Mouse (Mus musculus): Measurements from ENCODE around the gene Wnt7b. TPM values are rescaled to one million over a fixed set of nuclear protein-coding genes. Genes with fewer than 3 reads are reported as not detected.

Gene Wnt7b
- polyA plus RNA-seq, 1 experiment, result not detected

- H3K27ac ChIP-seq (ENCODE audit: control insufficient read depth, insufficient read depth, low read depth, low read length, poor library complexity), result no peak overlapping the region
- TF ChIP-seq POLR2A (IDR thresholded peaks at IDR 0.05; ENCODE audit: borderline replicate concordance, control insufficient read depth, low read depth, low read length) (no peak), CTCF (IDR thresholded peaks at IDR 0.05; ENCODE audit: control insufficient read depth, insufficient read depth, low read length) (no peak)
- no peak overlapping the region for H3K4me3 ChIP-seq (replicated peaks; ENCODE audit: control insufficient read depth, low read depth, low read length)
- H3K4me1 ChIP-seq (ENCODE audit: control insufficient read depth, insufficient read depth, low read length), result no peaks in the 10 kb centered on the region; the same call in 1 of the 2 replicates
- WGBS, result 72% methylated on average over 17 of the region's 17 CpGs
These were observed 31.3 kb upstream of the Wnt7b start for GRCm38 (mm10) chr15:85613358-85614266.

DNA sequence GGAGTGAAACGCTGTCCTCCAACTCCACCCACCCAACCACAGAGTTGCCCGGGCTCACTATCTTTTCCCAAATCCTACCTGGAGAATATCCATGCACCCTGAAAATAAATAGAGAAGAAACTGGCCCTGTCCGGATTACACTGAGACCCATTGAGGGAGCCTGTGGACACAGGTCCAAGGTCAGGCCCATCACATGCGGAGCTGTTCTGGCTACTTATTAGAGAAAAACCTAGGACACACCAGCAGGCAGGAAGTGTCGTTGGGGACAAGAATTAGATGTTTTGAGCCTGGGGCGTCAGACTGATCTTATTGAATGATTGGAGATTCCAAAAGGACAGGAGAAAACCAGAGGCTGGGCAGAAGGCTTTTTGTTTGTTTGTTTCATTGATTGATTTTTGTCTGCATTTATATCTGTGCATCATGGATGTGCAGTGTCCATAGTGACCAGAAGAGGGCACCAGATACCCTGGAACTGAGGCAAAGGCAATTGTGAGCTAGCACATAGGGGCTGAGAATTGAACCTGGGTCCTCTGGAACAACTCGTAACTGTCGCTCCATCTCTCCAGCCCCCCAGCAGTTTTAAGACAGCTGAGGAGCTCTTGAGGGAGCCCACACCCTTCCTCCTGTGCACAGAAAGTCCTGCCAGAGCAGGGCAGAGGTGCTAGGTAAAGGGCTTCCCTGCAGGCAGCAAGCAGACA lies 30.5 kb upstream of the Wnt7b start:
- TF ChIP-seq POLR2A (IDR thresholded peaks at IDR 0.05; ENCODE audit: borderline replicate concordance, control insufficient read depth, low read depth, low read length) (no peak), CTCF (IDR thresholded peaks at IDR 0.05; ENCODE audit: control insufficient read depth, insufficient read depth, low read length) (peak; percentile 76)
- H3K4me1 ChIP-seq (ENCODE audit: control insufficient read depth, insufficient read depth, low read length), result no peaks in the 10 kb centered on the region; the same call in 1 of the 2 replicates
- no peak overlapping the region for H3K4me3 ChIP-seq (replicated peaks; ENCODE audit: control insufficient read depth, low read depth, low read length)
- H3K27ac ChIP-seq (ENCODE audit: control insufficient read depth, insufficient read depth, low read depth, low read length, poor library complexity), result no peak overlapping the region
- 78% methylated on average over 8 of the region's 8 CpGs for WGBS

- H3K27ac ChIP-seq (ENCODE audit: control insufficient read depth, insufficient read depth, low read depth, low read length, poor library complexity), result no peak overlapping the region; the same call in 1 of the 2 replicates
- H3K4me3 ChIP-seq (replicated peaks; ENCODE audit: control insufficient read depth, low read depth, low read length), result no peak overlapping the region
- 79% methylated on average over 16 of the region's 16 CpGs for WGBS
These were observed 29.6 kb upstream of the Wnt7b start for GRCm38 (mm10) chr15:85611701-85612520.

DNA sequence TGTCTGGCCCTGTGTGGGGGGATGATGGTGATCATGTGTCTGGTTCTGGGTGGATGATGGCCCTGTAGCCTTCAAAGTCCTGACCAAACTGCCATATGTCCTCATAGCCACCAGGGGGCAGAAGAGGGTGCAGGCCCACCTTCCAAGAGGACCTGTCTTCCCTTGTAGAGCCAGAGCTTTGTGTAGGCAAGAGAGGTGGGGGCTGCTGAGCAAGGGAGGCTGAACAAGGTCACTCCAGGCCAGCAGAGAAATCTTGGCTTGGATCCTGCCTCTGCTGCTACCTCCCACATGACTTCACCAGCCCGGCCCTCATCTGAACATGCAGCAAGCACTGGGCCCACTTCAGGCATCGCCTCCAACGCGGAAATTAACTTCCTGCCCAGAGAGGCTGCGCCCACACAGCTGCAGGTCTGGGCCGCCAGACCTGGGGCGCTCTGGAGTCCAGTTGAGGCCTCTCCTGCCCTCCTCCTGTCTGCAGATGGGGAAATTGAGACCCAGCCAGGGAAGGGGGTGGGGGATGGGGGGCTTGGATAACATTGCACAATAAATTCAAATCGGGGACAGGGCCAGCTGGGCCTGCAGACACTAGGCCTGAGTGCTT lies 28.4 kb upstream of the Wnt7b start:
- no peaks in the 10 kb centered on the region; the same call in 1 of the 2 replicates for H3K4me1 ChIP-seq (ENCODE audit: control insufficient read depth, insufficient read depth, low read length)
- TF ChIP-seq CTCF (IDR thresholded peaks at IDR 0.05; ENCODE audit: control insufficient read depth, insufficient read depth, low read length), result peak; percentile 98
- no peak for TF ChIP-seq POLR2A (IDR thresholded peaks at IDR 0.05; ENCODE audit: borderline replicate concordance, control insufficient read depth, low read depth, low read length)
- 4% methylated on average over 8 of the region's 8 CpGs for WGBS
- no peak overlapping the region for H3K4me3 ChIP-seq (replicated peaks; ENCODE audit: control insufficient read depth, low read depth, low read length)
- H3K27ac ChIP-seq (ENCODE audit: control insufficient read depth, insufficient read depth, low read depth, low read length, poor library complexity), result no peak overlapping the region

More at GRCm38 (mm10) chr15:85611701-85612520, 29.6 kb upstream of the Wnt7b start:
- no peaks in the 10 kb centered on the region; the same call in 1 of the 2 replicates for H3K4me1 ChIP-seq (ENCODE audit: control insufficient read depth, insufficient read depth, low read length)
- TF ChIP-seq POLR2A (IDR thresholded peaks at IDR 0.05; ENCODE audit: borderline replicate concordance, control insufficient read depth, low read depth, low read length) (no peak), CTCF (IDR thresholded peaks at IDR 0.05; ENCODE audit: control insufficient read depth, insufficient read depth, low read length) (no peak)

DNA sequence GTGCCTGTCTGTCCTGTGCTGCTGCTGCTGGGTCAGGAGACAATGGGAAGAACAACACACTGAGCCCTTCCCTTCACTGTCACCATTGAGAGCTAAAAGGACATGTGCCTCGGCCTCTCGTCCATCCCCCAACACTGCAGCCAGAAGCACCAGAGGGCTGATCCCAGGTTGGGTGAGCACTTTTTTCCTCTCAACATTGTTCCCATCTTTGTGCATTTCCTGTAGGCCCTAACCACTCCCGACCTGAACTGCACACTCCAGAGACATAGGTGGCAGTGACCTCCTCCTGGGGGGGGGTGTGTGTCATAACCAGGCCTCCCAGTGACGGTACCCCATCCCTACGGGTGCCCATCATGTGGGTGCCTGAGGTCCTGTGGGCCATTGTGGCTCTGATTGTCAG lies 27.8 kb upstream of the Wnt7b start:
- 66% methylated on average over 5 of the region's 5 CpGs for WGBS
- Histone ChIP-seq H3K4me3 (replicated peaks; ENCODE audit: control insufficient read depth, low read depth, low read length) (no peak overlapping the region), H3K4me1 (ENCODE audit: control insufficient read depth, insufficient read depth, low read length) (no peaks in the 10 kb centered on the region; the same call in 1 of the 2 replicates), H3K27ac (ENCODE audit: control insufficient read depth, insufficient read depth, low read depth, low read length, poor library complexity) (no peak overlapping the region)
- TF ChIP-seq CTCF (IDR thresholded peaks at IDR 0.05; ENCODE audit: control insufficient read depth, insufficient read depth, low read length) (no peak), POLR2A (IDR thresholded peaks at IDR 0.05; ENCODE audit: borderline replicate concordance, control insufficient read depth, low read depth, low read length) (no peak)

GRCm38 (mm10) chr15:85609266-85610004 lies 27.2 kb upstream of the Wnt7b start:
- Histone ChIP-seq H3K4me3 (replicated peaks; ENCODE audit: control insufficient read depth, low read depth, low read length) (no peak overlapping the region), H3K4me1 (ENCODE audit: control insufficient read depth, insufficient read depth, low read length) (no peaks in the 10 kb centered on the region; the same call in 1 of the 2 replicates), H3K27ac (ENCODE audit: control insufficient read depth, insufficient read depth, low read depth, low read length, poor library complexity) (no peak overlapping the region)
- TF ChIP-seq POLR2A (IDR thresholded peaks at IDR 0.05; ENCODE audit: borderline replicate concordance, control insufficient read depth, low read depth, low read length) (no peak), CTCF (IDR thresholded peaks at IDR 0.05; ENCODE audit: control insufficient read depth, insufficient read depth, low read length) (no peak)
- WGBS, result 78% methylated on average over 5 of the region's 5 CpGs
